Mouse (Mus musculus): Measurements from ENCODE around the gene Afap1.

DNA sequence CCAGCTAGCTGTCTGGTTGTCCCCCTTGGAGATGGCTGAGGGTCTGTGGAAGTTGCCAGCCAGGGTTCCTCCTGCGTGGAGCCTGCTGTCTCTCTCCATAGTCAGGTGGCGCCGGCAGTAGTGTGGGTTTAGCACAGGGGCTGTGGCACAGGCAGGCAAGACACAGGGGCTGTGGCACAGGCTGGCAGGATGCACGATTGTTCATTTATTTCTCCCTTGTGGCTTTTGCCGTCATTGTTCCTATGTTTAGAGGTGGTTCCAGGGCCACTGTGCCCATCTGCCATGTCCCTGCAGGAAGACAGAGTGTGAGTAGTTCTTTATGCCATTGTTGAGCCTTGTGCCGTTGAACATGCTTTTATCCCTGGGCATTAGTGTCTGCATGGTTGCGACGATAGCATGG lies 33.4 kb downstream of the Afap1 start:
- TF ChIP-seq CTCF (IDR thresholded peaks at IDR 0.05) (no peak), POLR2A (IDR thresholded peaks at IDR 0.05; ENCODE audit: insufficient read depth, low read depth, low read length) (no peak)

All from heart, adult 2 months (tissue).